Mouse (Mus musculus) T-helper 17 cell (primary cell): Measurements from ENCODE around the gene Nrip1.

Experiments used
- in situ Hi-C, 2 experiments: fragments of 300-600 bp; cut with MboI, MseI; formaldehyde crosslinking; loops; 1 replicate in 1 of 2; 2 replicates in 1 of 2; pipeline ENCODE4 v1.15.1; 2025; ENCODE audit warnings: high pct_unique_total_duplicates in 2 of 2

Gene Nrip1

DNA sequence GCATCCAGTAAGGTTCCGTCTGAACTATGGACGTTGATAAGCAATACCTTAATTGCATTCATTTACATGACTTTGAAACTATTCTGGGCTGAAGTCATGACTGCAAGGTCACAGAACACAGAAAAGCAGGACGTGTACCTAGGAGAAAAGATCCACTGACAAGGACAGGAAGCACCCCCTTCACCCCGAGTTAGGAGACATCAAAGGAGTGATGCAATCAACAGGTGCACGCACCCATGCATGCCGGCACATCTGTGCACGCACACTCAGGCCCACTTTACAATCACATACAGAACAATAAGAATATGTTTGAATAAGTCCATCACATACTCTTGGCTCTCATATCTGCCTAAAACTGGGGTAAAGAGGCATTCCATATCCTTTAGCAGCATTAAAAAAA is 19.3 kb downstream of the Nrip1 start:
- in situ Hi-C loops: loop anchor here in 1 of 2 experiments (5.0 kb wide), 1 partner anchor 127 kb away; no protein-coding TSS in a partner anchor

DNA sequence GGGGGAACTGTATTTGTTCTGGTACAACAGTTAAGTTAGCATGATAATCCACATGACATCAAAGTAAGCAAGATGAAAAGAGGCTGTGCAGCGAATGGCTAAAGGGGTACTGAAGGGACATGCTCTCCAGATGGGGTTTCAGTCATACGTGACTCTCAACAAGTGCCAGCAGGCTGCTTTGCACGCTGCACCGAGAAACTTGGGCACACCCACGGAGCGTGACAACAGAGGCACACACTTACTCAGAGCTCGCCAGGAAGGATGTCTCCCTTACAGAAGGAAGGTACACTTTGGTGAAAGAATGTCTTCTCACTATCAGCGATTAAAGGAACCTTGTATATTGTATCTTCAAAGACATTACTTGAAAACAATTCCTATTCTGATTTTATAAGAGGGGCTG is 22.7 kb downstream of the Nrip1 start:
- in situ Hi-C loops: loop anchor here in 1 of 2 experiments (5.0 kb wide), 1 partner anchor 124 kb away; no protein-coding TSS in a partner anchor

DNA sequence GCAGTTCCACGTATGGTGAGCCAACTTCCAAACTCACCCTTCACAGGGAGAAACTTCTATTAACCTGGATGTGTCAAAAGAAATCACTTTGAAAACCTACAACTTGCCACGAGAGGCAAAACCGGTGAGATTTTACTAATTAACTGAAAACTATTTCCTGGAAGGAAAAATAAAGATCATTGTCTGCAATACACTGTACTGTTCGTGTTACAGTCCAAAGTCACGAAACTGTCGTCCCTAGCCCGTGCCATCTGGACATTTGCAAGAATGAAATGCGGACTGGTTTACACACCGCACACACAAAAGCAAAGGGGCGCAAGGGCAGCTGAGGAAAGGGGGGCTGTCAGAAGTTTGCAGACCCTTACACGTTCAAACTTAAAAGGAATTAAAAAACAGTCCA is 24.6 kb downstream of the Nrip1 start:
- in situ Hi-C loops: no loop called here

DNA sequence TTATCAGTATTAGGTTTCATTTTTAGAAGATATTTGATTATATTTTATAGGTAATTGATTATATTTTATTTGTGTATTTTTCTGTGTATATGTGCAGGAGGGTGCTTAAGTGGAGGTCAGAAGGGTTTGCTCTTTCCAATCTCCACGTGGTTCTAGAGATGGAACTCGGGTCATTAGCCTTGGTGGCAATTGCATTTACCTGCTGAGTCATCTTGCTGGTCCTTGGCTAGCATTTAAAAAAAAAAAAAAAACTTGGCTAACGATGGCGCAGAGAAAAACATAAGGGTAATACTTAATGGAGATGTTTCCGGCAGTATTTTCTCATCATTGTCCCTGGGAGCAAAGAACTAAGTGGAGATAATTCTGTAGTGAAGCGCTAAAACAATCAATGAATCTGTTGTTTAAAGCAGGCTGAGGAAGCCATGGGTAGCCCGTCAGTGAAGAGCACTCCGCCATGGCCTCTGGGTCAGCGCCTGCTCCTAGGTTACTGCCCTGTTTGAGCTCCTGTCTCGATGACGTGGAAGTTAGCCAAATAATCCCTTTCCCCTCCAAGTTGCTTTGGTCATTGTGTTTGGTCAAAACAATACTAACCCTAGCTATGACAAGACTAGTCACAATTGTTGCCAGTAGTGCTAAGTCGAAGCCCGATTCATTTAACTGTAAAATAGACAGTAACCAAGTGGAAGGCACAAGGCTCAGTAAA is 25.8 kb downstream of the Nrip1 start:
- in situ Hi-C loops: no loop called here

DNA sequence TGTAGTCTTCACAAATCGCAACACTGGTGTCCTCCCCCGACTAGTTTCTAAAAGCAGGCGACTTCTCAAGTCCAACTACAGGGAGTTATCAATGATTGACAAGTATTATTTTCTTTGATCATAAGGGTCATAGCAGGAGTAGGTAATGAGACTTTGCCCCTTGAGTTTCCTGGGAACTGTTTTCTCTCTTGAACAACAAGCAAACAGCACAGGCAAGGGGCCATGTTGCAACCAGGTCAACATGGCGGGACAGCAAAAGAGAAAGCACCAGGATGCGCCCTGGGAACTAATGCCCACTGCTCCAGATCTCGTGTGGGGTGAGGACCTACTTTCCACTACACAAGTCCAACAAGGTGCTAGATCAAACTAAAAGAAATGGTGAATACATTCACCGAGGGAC is 27.3 kb downstream of the Nrip1 start:
- in situ Hi-C loops: no loop called here

DNA sequence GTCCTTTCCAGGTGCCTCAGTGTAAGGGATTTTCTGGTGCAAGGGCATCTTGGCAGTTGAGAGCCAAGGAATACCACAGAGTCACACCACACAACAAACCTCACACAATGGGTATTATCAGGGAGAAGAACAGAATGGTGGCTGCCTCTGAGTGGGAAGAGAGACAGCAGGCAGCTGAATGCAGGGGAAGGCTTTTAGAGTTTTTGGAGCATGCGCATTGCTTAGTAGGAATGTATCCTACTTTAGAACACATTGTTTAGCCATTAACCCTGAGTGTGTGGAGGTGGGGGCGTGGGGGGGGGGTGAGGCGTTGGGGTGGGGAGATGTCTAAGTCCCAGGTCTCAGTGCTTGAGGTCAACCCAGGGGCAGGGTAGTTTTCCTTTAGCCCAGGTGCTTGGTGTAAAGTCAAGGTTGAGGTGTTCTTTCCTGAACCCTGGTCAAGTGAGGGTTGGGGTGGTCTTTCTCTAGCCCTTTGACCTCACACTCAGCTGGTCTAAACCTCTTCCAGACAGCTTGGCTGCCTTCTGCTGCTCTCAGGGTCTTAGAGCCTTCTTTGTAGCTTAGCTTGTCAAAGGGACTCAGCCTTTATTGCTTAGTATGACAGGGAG is 28.8 kb downstream of the Nrip1 start:
- in situ Hi-C loops: no loop called here

DNA sequence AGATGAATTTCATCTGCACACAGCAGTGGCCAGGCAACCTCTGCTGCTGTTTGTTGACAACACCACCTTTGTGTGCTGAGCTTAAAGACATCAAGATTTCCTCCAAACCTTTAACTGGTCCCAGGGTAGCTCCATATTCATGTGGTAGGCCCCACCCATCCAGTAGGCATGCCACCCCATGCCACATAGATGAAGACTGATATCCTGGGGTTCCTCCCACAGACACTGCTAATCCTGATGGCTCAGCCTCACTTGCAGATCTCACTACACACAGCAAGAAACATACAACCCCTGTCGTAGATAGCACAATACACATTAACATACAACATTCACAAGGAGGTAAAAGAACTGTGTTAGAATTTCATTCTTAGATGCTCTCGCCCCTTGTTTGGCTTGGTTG is 29.6 kb downstream of the Nrip1 start:
- in situ Hi-C loops: no loop called here

DNA sequence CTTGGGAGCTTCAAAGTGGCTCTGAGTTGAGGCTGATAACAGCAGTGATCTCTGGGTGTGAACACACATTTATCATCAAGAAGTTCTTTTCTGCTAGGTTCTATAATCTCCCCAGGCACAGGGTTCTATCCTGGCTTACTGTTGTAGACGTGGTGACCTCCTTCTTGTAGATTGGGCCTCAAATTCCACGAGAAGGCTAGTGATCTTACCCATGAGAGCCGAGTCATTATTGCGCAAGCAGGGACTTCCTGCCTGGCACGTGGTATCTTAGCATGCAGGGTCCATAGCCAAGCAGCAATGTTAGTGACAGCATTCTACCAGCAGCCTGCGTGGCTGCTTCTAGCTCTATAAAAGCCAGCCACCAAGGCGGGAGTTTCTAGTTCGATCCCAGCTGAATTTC is 32.0 kb downstream of the Nrip1 start:
- in situ Hi-C loops: no loop called here

DNA sequence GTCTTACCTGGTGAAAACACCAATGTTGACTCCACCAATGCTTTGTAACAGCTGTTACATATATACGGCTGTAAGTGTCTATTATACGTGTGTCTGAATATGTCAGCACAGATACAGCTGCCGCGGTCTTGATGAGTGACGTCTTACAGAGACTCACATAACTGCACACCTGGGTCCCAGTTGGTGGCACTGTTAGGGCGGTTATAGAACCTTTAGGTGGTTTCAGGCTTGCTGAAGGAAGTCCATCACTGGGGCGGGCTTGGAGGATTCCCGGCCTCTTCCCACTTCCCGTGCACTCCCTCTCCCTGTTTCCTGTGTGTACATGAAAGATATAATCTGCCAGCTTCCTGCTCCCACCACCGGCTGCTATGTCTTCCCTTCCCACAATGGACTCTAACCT is 34.4 kb downstream of the Nrip1 start:
- in situ Hi-C loops: no loop called here

DNA sequence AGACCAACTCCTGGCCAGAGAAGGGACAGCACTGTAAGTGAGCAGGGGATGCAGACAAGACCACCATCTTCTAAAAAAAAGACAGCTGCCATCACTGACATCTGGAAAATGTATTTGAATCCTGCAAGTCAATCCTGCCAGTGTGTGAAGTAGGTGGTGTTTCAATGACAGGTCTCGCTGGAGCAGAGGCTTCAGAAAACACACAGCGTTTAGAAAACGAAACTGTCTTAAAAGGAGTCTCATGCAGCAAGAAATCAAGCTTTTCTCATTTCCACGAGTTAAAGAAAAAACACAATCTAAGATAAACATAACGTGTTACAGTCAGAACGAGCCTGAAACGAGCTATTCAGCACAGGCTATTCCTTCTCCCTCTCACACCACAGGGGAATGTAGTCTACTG is 36.3 kb downstream of the Nrip1 start:
- in situ Hi-C loops: no loop called here

DNA sequence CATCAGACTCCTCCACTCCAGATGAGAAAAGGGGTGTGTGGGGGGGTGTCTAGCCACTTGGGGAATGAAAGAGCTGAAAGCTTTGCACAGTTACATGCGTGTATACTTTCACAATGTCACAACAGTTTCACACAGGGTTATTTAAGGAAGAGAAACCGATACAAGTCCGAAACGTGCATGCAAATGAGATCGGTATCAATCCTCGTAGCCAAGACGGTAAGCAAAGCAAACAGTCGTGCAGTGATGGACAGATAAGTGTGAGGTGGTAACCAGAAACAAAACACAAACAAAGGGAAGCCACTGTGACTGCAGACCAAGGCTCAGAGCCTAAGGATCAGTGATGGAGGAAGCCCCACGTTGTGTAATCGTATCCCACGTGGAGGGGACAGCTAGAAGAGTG is 36.7 kb downstream of the Nrip1 start:
- in situ Hi-C loops: no loop called here

DNA sequence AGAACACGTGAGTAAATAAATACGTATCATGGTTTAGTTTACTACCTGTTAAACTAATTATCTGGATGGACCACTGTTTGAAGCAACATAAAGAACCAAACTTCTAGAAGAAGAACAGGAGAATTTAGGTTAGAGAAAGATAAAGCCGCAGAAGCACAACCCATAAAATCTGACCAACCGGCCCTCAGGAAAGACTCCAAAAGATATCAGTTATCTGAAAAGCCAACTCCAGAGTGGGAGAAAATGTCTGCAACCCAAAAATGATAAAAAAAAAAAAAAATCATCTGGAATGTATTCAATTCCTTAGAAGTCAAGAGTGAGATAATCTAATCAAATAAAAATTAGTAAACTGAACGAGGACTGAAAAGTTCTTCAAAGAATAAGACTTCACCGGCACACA is 37.7 kb downstream of the Nrip1 start:
- in situ Hi-C loops: no loop called here

DNA sequence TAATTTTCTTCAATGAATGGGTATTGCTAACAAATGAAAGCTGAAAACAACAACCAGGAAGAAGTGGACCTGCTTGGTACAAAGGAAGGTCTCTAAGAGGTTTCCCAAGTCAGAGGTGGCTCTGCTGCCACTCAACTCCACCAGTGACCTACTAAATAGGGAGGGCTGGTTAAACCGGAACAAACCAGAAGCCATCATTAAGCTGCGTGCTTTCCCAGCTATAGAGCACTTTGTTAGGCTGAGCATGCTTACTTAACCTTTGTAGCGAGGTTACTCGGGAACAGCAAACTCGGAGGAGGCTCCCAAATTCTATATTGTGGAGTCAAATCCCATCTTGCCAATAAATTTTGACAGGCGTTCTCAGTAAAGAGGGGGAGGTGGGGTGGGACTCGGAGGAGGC is 41.5 kb downstream of the Nrip1 start:
- in situ Hi-C loops: no loop called here

DNA sequence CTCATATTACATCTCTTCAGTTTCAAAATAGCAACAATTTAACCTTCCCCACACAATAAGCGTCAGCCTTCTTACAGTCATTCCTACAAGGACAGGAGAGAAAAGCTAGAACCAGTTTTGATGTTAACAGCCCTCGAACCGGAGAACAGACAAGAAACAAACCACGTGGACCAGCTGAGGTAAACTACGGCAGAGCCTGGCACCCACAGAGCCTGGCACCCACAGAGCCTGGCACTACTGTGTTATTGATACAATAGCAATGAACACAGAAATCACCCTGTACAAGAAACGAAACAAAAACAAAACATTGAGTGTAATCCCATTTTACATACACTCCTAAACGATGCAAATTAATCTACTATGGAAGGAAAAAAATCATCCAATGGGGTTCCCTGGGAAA is 42.4 kb downstream of the Nrip1 start:
- in situ Hi-C loops: no loop called here

DNA sequence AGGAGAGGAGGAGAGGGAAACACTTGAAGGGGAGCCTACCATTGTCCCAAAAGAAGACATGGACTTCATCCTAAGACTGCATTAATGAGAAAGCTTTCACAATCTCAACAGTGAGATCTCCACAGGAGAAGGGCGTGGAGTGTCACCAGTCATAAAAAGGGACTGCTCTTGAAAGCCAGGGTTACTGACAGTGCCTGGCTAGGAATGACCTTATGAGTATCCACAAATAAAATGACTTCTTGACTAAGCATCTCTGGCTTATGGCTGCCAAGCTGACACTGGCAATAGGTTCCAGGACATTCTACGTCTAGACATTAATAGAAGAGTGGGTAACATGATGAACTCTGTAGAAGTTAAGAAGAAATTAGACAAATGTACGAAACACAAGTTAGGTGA is 48.3 kb downstream of the Nrip1 start:
- in situ Hi-C loops: no loop called here

DNA sequence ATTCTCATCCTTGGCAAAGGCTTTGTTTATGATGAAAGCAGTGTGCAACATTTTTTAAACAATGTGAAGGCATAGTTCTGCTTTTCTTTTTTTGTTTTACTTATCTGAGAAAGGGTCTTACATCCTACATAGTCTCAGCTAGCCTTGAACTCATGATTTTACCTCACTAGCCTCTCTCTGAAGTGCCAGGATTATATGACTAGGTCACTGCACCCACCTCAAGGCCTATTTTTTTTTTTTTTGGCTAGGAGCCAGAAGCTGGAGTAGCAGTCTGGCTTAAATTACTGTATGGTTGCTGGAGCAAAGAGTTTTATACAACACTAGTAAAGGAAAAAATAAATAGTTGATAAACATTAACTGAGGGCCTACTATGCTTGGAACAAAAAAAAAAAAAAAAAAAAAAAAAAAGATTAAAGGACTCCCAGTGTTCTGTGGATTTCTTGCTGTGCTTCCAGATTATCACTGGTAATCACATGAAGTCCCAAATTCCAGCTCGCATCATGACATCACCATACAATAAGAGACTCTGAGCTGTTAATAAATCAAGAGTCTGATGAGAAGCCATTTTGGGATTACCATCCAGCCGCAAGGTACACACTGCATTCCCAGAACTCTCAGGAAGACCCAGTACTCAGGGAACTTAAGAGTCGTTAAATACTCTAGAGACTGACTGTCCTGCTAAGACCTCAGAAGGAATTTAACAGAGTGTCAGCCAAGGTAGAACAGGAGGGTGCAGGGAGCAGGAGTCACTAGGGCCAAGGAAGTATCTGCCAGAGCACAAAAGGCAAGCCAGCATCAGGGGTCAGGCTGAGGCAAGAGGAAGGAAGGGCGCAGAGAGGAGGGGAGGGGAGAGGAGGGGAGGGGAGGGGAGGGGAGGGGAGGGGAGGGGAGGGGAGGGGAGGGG is 49.0 kb downstream of the Nrip1 start:
- in situ Hi-C loops: no loop called here

DNA sequence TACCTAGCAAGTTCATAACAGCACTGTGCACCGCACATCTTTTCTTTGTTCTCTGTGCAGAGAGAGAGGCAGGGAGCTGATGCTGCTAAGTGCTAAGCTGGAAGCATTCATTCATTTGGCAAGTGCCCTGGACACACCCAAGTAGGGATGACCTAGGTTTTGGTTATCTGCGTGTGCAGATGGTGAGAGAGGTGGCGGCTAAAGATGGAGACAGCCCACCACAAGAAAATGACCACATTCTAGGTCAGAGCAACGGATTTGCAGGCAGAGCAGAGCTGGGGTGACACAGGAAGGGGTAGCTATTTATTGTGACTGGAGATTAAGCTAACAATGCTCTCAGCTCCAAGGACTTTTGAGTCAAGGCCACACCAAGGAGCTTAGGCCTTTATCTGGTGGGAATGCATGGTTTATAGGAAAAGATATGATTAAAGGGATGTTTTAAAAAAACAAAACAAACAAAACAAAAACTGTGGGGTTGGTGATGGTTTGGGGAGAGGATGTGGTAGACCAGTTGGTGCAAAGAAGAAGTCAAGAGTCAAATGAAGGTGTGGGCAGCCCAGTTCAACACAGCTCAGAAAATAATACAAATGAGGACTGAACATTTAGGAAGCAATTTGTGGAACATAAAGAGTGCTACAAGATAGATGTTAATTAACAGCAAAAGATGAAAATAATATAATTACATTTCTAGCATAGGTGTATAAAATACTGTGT is 49.9 kb downstream of the Nrip1 start:
- in situ Hi-C loops: no loop called here

DNA sequence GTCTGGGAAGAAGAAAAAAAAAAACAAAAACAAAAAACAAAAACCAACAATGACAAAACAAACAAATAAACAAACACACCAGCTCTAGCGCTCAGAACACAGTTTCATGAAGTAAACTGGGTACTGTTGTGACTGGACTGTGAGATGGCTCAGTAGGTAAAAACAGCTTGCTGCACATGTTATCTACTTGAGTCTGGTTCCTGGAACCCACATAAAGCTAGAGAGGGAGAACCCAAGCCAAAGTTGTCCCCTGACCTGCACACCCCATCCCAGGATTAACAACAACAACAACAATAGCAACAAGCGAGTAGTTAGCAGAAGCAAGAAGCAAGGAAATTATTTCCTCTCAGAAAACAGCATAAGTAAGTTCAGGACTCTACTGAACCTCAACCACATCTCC is 50.5 kb downstream of the Nrip1 start:
- in situ Hi-C loops: no loop called here

DNA sequence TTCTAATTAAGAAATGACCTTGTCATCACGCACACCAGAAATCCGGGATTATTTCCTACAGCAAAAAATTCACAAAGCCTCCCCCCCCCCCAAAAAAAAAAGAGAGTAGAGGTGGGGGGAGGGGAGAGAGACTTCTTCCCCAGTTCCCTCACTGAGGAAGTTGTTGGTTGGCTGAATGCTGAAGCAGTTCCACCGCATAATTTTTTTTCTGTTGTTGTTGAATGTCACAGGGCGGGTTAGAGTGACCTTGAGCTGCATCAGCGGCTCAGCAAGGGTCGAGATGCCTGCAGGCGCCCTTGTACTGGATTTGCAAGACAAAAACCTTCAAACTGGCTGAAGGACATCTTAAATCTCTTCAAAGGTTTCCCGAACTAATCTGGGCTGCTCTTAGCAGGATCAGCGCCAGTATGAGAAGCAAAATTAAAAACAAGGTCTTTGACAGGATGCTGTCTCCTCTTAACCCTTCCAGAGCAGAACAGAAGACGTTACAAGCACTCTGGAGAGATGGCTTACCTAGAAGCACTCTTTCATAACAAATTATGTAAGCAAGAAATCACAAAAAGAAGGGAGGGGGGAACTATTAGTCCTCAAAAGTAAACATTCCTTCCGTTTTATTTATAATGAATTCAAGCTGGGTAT is 52.0 kb downstream of the Nrip1 start:
- in situ Hi-C loops: no loop called here

DNA sequence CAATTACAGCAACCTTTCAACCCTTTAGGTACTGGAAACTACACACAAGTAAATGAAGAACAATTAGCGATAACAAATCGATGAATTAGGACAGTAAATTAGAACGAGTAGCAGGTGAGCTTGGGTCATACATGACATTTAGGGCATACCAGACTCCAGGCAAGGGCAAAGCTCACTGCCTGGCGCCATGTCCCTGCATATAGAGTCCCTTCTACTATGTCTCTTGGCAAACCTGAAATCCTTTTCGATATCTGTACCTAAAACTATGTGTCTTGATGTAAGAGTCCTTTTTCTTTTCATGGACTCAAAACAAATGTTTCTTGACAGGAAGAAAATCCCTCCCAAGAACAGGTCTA is 53.5 kb downstream of the Nrip1 start:
- in situ Hi-C loops: no loop called here

DNA sequence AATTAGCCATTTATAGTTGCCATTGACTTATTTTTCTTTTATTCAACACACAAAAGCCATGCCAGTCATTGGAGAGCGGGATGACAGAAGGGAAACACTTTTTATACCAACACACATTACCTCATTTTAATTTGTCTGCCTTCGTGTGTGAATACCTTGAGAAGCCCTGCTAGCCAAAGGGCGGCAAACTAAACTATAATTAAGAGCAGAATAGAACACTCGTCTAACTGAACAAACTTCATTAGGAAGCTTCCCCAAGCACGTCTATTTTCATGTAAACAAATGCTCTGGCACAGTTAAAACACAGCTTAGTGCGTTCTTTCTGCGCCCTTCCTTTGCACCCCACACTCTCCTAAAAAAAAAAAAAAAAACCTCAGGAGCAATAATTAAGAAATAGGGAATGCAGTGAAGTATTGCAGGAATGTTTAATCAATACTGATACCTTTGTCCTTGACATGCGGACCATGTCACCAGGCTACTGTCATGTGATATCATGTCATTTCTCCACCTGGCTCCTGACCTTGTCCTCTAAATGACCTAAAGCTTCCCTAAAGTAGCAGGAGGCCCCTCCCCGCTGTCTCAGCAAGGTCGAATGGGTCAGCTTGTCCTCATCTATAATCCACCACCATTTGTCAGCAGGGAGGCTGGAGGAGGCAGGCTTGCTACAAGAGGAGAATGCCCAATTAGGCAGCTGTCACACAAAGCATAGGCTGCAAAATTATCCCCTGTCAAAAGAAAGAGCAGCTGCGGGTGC is 54.1 kb downstream of the Nrip1 start:
- in situ Hi-C loops: no loop called here
